Mouse (Mus musculus): ENCODE measurements around the gene Stxbp1.

- TF ChIP-seq CTCF (IDR thresholded peaks at IDR 0.05), result no peak
- TF ChIP-seq EP300 (IDR thresholded peaks at IDR 0.05), result no peak
Observed at GRCm38 (mm10) chr2:32888551-32888950, 41.5 kb upstream of the Stxbp1 start.
